Mouse (Mus musculus) limb, embryonic 11.5 days (tissue): ENCODE data around the gene Flt3. TPM values are rescaled to one million over a fixed set of nuclear protein-coding genes. Genes with fewer than 3 reads are reported as not detected.

ENCODE experiments used
- ATAC-seq: fragments of 200-750 bp; cut with Nextera tagmentation; 2 replicates; pipeline ENCODE4 v1.8.0; 2017; ENCODE audit warnings: low read depth; ENCODE audit not compliant: insufficient number of reproducible peaks, low FRiP score, low TSS enrichment
- DNase-seq: peaks from one replicate; pipeline ENCODE4 v3.0.0-alpha.2; 2015; ENCODE audit warnings: low spot score
- H3K27ac ChIP-seq: fragments of 300-500 bp; sonication (generic); replicated peaks from 2 replicates; pipeline ENCODE4 v1.5.1; 2014; ENCODE audit warnings: low read depth, mild to moderate bottlenecking, low read length
- H3K27me3 ChIP-seq: fragments of 300-500 bp; sonication (generic); 2 replicates; pipeline ENCODE4 v1.6.1; 2014; ENCODE audit warnings: mild to moderate bottlenecking, low read length, mixed read lengths; ENCODE audit not compliant: control insufficient read depth, insufficient read depth
- H3K36me3 ChIP-seq: fragments of 300-500 bp; sonication (generic); 2 replicates; pipeline ENCODE4 v1.6.1; 2014; ENCODE audit warnings: mild to moderate bottlenecking, low read length, moderate library complexity, mixed read lengths; ENCODE audit not compliant: control insufficient read depth, insufficient read depth
- H3K4me1 ChIP-seq: fragments of 300-500 bp; sonication (generic); 2 replicates; pipeline ENCODE4 v1.6.1; 2014; ENCODE audit warnings: low read length, mixed read lengths; ENCODE audit not compliant: control insufficient read depth, insufficient read depth
- H3K4me2 ChIP-seq: fragments of 300-500 bp; sonication (generic); 2 replicates; pipeline ENCODE4 v1.6.1; 2014; ENCODE audit warnings: low read depth, mild to moderate bottlenecking, moderate library complexity; ENCODE audit not compliant: severe bottlenecking
- H3K4me3 ChIP-seq: fragments of 300-500 bp; sonication (generic); 2 replicates; pipeline ENCODE4 v1.5.1; 2014; ENCODE audit warnings: low read depth, low read length
- H3K9ac ChIP-seq: fragments of 300-500 bp; sonication (generic); 2 replicates; pipeline ENCODE4 v1.6.1; 2014; ENCODE audit warnings: mild to moderate bottlenecking, low read length
- H3K9me3 ChIP-seq: fragments of 300-500 bp; sonication (generic); 2 replicates; pipeline ENCODE4 v1.6.1; 2016; ENCODE audit warnings: low read length; ENCODE audit not compliant: control insufficient read depth
- WGBS: fragments of 180-500 bp; shearing (Covaris S2); extraction: QIAGEN DNeasy Blood & Tissue Kit; methylation state at CpG from one replicate; pipeline ENCODE4 v1.1.7; 2014; 5-methylcytosine and 5-hydroxymethylcytosine counted together
- polyA plus RNA-seq: library from polyadenylated mRNA; unstranded; fragments of >200 nt; fragmentation: Nextera tagmentation; extraction: Ambion mirVana; gene quantifications from 2 replicates; pipeline ENCODE4 v1.2.1, GENCODE M21; 2014

The Flt3 gene
- polyA plus RNA-seq, 1 experiment from 2014 or later, result 0.08 TPM

GRCm38 (mm10) chr5:147340741-147341414 is 59.4 kb downstream of the Flt3 start:
- H3K27me3 ChIP-seq, result no peaks in the 10 kb centered on the region
- no peak overlapping the region for H3K27ac ChIP-seq
- H3K9me3 ChIP-seq, result no peaks in the 10 kb centered on the region
- ATAC-seq (no peak), DNase-seq (no peak)
- 52% methylated on average over 13 of the region's 13 CpGs for WGBS
- no peak overlapping the region for H3K4me3 ChIP-seq
- no peaks in the 10 kb centered on the region for H3K4me1 ChIP-seq
- H3K36me3 ChIP-seq, result no peaks in the 10 kb centered on the region
- H3K4me2 ChIP-seq, result no peak overlapping the region
- H3K9ac ChIP-seq, result no peak overlapping the region

GRCm38 (mm10) chr5:147339560-147339959 is 60.7 kb downstream of the Flt3 start:
- no peak overlapping the region for H3K4me3 ChIP-seq
- H3K9me3 ChIP-seq, result no peaks in the 10 kb centered on the region
- no peak overlapping the region for H3K4me2 ChIP-seq
- H3K9ac ChIP-seq, result no peak overlapping the region
- 86% methylated on average over 11 of the region's 11 CpGs for WGBS
- peaks cover under 1% of the 10 kb centered on the region; the same call in 1 of the 2 replicates for H3K4me1 ChIP-seq
- no peaks in the 10 kb centered on the region for H3K36me3 ChIP-seq
- DNase-seq (no peak), ATAC-seq (no peak)
- H3K27me3 ChIP-seq, result no peaks in the 10 kb centered on the region
- H3K27ac ChIP-seq, result no peak overlapping the region

- H3K9me3 ChIP-seq, result no peaks in the 10 kb centered on the region
- ATAC-seq, result no peak
- WGBS, result 72% methylated on average over 9 of the region's 9 CpGs
- no peak overlapping the region for H3K9ac ChIP-seq
- peaks cover 4% of the 10 kb centered on the region; the same call in 1 of the 2 replicates for H3K4me1 ChIP-seq
- no peaks in the 10 kb centered on the region for H3K36me3 ChIP-seq
- H3K4me2 ChIP-seq, result no peak overlapping the region
- H3K4me3 ChIP-seq, result no peak overlapping the region
- no peak for DNase-seq
- H3K27ac ChIP-seq, result no peak overlapping the region
- no peaks in the 10 kb centered on the region for H3K27me3 ChIP-seq
Observed at GRCm38 (mm10) chr5:147338967-147339366, 61.3 kb downstream of the Flt3 start.

- no peak for DNase-seq
Observed at GRCm38 (mm10) chr5:147332711-147333110, 67.6 kb downstream of the Flt3 start.

GRCm38 (mm10) chr5:147331547-147331946 is 68.7 kb downstream of the Flt3 start:
- ATAC-seq (no peak), DNase-seq (peak; percentile 84)
- Histone ChIP-seq H3K36me3 (no peaks in the 10 kb centered on the region), H3K9ac (no peak overlapping the region), H3K4me3 (no peak overlapping the region), H3K4me1 (peaks cover 4% of the 10 kb centered on the region; the same call in 1 of the 2 replicates), H3K27me3 (no peaks in the 10 kb centered on the region), H3K9me3 (no peaks in the 10 kb centered on the region), H3K27ac (no peak overlapping the region), H3K4me2 (no peak overlapping the region)
- 41% methylated on average over 2 of the region's 2 CpGs for WGBS

More at GRCm38 (mm10) chr5:147332711-147333110, 67.6 kb downstream of the Flt3 start:
- Histone ChIP-seq H3K36me3 (no peaks in the 10 kb centered on the region), H3K4me3 (no peak overlapping the region), H3K27ac (no peak overlapping the region), H3K4me2 (no peak overlapping the region), H3K4me1 (peaks cover 4% of the 10 kb centered on the region; the same call in 1 of the 2 replicates), H3K9ac (no peak overlapping the region), H3K9me3 (no peaks in the 10 kb centered on the region), H3K27me3 (no peaks in the 10 kb centered on the region)
- 36% methylated on average over 7 of the region's 7 CpGs for WGBS
- ATAC-seq, result no peak

- Histone ChIP-seq H3K4me2 (no peak overlapping the region), H3K36me3 (no peaks in the 10 kb centered on the region), H3K4me1 (peaks cover 4% of the 10 kb centered on the region; the same call in 1 of the 2 replicates), H3K9ac (no peak overlapping the region), H3K27ac (no peak overlapping the region), H3K9me3 (no peaks in the 10 kb centered on the region), H3K4me3 (no peak overlapping the region), H3K27me3 (no peaks in the 10 kb centered on the region)
- no peak for DNase-seq
- whole genome bisulfite sequencing, result 89% methylated on average over 11 of the region's 11 CpGs
- no peak for ATAC-seq
Observed at GRCm38 (mm10) chr5:147329946-147330345, 70.3 kb downstream of the Flt3 start.

DNA sequence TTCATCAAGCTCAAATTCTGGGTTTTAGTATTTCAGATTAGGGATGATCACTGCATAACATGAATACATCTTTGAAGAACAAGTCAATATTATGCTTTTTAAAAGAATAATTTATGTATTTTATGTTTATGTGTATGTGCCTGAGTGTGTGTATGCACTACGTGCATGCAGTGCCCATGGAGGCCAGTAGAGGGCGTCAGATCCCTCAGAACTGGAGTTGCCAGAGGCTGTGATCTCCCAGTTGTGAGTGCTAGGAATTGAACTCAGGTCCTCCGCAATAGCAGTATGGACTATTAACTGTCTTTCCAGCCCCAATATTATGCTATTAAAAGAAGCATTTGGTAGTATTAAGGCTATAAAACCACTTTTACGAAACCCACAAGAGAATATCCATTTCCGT is 72.7 kb downstream of the Flt3 start:
- H3K4me3 ChIP-seq, result no peak overlapping the region
- H3K27ac ChIP-seq, result no peak overlapping the region
- H3K36me3 ChIP-seq, result no peaks in the 10 kb centered on the region
- H3K4me1 ChIP-seq, result no peaks in the 10 kb centered on the region
- WGBS, result 85% methylated on average over 5 of the region's 5 CpGs
- DNase-seq (no peak), ATAC-seq (no peak)
- H3K27me3 ChIP-seq, result no peaks in the 10 kb centered on the region
- no peaks in the 10 kb centered on the region for H3K9me3 ChIP-seq
- no peak overlapping the region for H3K9ac ChIP-seq
- no peak overlapping the region for H3K4me2 ChIP-seq

GRCm38 (mm10) chr5:147325931-147326330 is 74.4 kb downstream of the Flt3 start:
- no peaks in the 10 kb centered on the region for H3K36me3 ChIP-seq
- ATAC-seq (no peak), DNase-seq (no peak)
- H3K4me2 ChIP-seq, result no peak overlapping the region
- H3K9me3 ChIP-seq, result no peaks in the 10 kb centered on the region
- no peak overlapping the region for H3K4me3 ChIP-seq
- H3K4me1 ChIP-seq, result no peaks in the 10 kb centered on the region
- WGBS, result 73% methylated on average over 11 of the region's 11 CpGs
- no peak overlapping the region for H3K9ac ChIP-seq
- H3K27ac ChIP-seq, result no peak overlapping the region
- H3K27me3 ChIP-seq, result peaks cover 5% of the 10 kb centered on the region; the same call in 1 of the 2 replicates
